Mouse (Mus musculus): ENCODE results near the gene Elmo1. TPM values are rescaled to one million over a fixed set of nuclear protein-coding genes. Genes with fewer than 3 reads are reported as not detected.

Gene Elmo1
- total RNA-seq (2021), result 10 to 100 TPM; 28.1 to 30.9 TPM

GRCm38 (mm10) chr13:20090133-20090710, at the start of gene Elmo1:
Gene Elmo1, plus strand, starts transcription at chr13:20090596.
- peak; percentile 35 to 42 for DNase-seq (ENCODE audit: extremely low spot score in 1 of 2, low spot score in 1 of 2)

GRCm38 (mm10) chr13:20041169-20041830, 49.1 kb upstream of the Elmo1 start:
- no peak for DNase-seq (ENCODE audit: extremely low spot score in 1 of 2, low spot score in 1 of 2)

- no peak for DNase-seq (ENCODE audit: extremely low spot score in 1 of 2, low spot score in 1 of 2)
Observed at GRCm38 (mm10) chr13:20042856-20043255, 47.5 kb upstream of the Elmo1 start.

GRCm38 (mm10) chr13:20045350-20045749, 45.0 kb upstream of the Elmo1 start:
- DNase-seq (ENCODE audit: extremely low spot score in 1 of 2, low spot score in 1 of 2), result no peak

GRCm38 (mm10) chr13:20045836-20046235, 44.6 kb upstream of the Elmo1 start:
- DNase-seq (ENCODE audit: extremely low spot score in 1 of 2, low spot score in 1 of 2), result no peak

GRCm38 (mm10) chr13:20046406-20046805, 44.0 kb upstream of the Elmo1 start:
- DNase-seq (ENCODE audit: extremely low spot score in 1 of 2, low spot score in 1 of 2), result no peak

- DNase-seq (ENCODE audit: extremely low spot score in 1 of 2, low spot score in 1 of 2), result no peak
Observed at GRCm38 (mm10) chr13:20047926-20048836, 42.2 kb upstream of the Elmo1 start.

- no peak for DNase-seq (ENCODE audit: extremely low spot score in 1 of 2, low spot score in 1 of 2)
Observed at GRCm38 (mm10) chr13:20048837-20049160, 41.6 kb upstream of the Elmo1 start.

- no peak for DNase-seq (ENCODE audit: extremely low spot score in 1 of 2, low spot score in 1 of 2)
Observed at GRCm38 (mm10) chr13:20049654-20050053, 40.7 kb upstream of the Elmo1 start.

- DNase-seq (ENCODE audit: extremely low spot score in 1 of 2, low spot score in 1 of 2), result no peak
Observed at GRCm38 (mm10) chr13:20050149-20050548, 40.2 kb upstream of the Elmo1 start.

GRCm38 (mm10) chr13:20057926-20058325, 32.5 kb upstream of the Elmo1 start:
- no peak for DNase-seq (ENCODE audit: extremely low spot score in 1 of 2, low spot score in 1 of 2)

- DNase-seq (ENCODE audit: extremely low spot score in 1 of 2, low spot score in 1 of 2), result no peak
Observed at GRCm38 (mm10) chr13:20061031-20061430, 29.4 kb upstream of the Elmo1 start.

GRCm38 (mm10) chr13:20063331-20063730, 27.1 kb upstream of the Elmo1 start:
- DNase-seq (ENCODE audit: extremely low spot score in 1 of 2, low spot score in 1 of 2), result no peak

- DNase-seq (ENCODE audit: extremely low spot score in 1 of 2, low spot score in 1 of 2), result no peak
Observed at GRCm38 (mm10) chr13:20072043-20072442, 18.4 kb upstream of the Elmo1 start.

- no peak for DNase-seq (ENCODE audit: extremely low spot score in 1 of 2, low spot score in 1 of 2)
Observed at GRCm38 (mm10) chr13:20072994-20073393, 17.4 kb upstream of the Elmo1 start.

GRCm38 (mm10) chr13:20076521-20076920, 13.9 kb upstream of the Elmo1 start:
- DNase-seq (ENCODE audit: extremely low spot score in 1 of 2, low spot score in 1 of 2), result no peak

GRCm38 (mm10) chr13:20077237-20077636, 13.2 kb upstream of the Elmo1 start:
- no peak for DNase-seq (ENCODE audit: extremely low spot score in 1 of 2, low spot score in 1 of 2)

- peak; percentile 40 to 45 for DNase-seq (ENCODE audit: extremely low spot score in 1 of 2, low spot score in 1 of 2)
Observed at GRCm38 (mm10) chr13:20090711-20091603, 561 bp downstream of the Elmo1 start.

GRCm38 (mm10) chr13:20091604-20091926, 1.2 kb downstream of the Elmo1 start:
- DNase-seq (ENCODE audit: extremely low spot score in 1 of 2, low spot score in 1 of 2), result no peak

GRCm38 (mm10) chr13:20092301-20092700, 1.9 kb downstream of the Elmo1 start:
- no peak for DNase-seq (ENCODE audit: extremely low spot score in 1 of 2, low spot score in 1 of 2)

Data from layer of hippocampus, postnatal 25 days (tissue).